Mouse (Mus musculus) G1E (cell line): Measurements from ENCODE around the gene Abca16.

Experiments used
- CTCF ChIP-seq: IDR thresholded peaks from 2 replicates; pipeline ENCODE4 v1.5.1; 2012; ENCODE audit warnings: low read depth, low read length, inconsistent platforms, mixed read lengths
- GATA1 ChIP-seq: IDR thresholded peaks from 2 replicates; pipeline ENCODE4 v1.6.1; 2012; ENCODE audit warnings: borderline replicate concordance, low read length, inconsistent platforms, mixed read lengths
- GATA2 ChIP-seq: IDR thresholded peaks from 2 replicates; pipeline ENCODE4 v1.6.1; 2012; ENCODE audit warnings: low read depth, low read length, inconsistent platforms, borderline replicate concordance
- POLR2AphosphoS5 ChIP-seq: IDR thresholded peaks from 2 replicates; pipeline ENCODE4 v1.6.1; 2012; ENCODE audit warnings: low read depth, low read length, inconsistent platforms; ENCODE audit not compliant: insufficient replicate concordance
- TAL1 ChIP-seq: conservative IDR thresholded peaks from 2 replicates; pipeline ENCODE4 v1.6.1; 2012; ENCODE audit warnings: low read depth, low read length, inconsistent platforms, mixed read lengths

- TF ChIP-seq CTCF, result no peak
- TF ChIP-seq GATA1, result no peak
- no peak for TF ChIP-seq POLR2AphosphoS5
- no peak for TF ChIP-seq GATA2
- no peak for TF ChIP-seq TAL1
Observed at GRCm38 (mm10) chr7:120409447-120409846, at the start of gene Abca16.
